Mouse (Mus musculus) thymus, adult 18-20 months (tissue): ENCODE data around the gene Hist1h2bn.
A peak's percentile ranks its signal among the peaks of the same experiment; 100 is the strongest.
"Not testable (repeated sequence)": the region's sequence is repeated elsewhere in the genome, so short reads cannot be mapped to it uniquely, and the experiment has no call there.

ENCODE experiments used
- DNase-seq, 2 experiments: peaks; one replicate each; pipeline ENCODE4 v3.0.0; 2022; ENCODE audit warnings: mixed read lengths in 2 of 2

The Hist1h2bn gene

GRCm38 (mm10) chr13:21782361-21783254 is 28.7 kb downstream of the Hist1h2bn start:
- peak in 1 of 2 experiments; percentile 46 for DNase-seq

- DNase-seq: peak; percentile 24 to 61
These were observed 29.3 kb downstream of the Hist1h2bn start, which contains the start of gene Hist1h3i for GRCm38 (mm10) chr13:21783255-21783617. Gene Hist1h3i (minus strand): TSS chr13:21783370.

DNA sequence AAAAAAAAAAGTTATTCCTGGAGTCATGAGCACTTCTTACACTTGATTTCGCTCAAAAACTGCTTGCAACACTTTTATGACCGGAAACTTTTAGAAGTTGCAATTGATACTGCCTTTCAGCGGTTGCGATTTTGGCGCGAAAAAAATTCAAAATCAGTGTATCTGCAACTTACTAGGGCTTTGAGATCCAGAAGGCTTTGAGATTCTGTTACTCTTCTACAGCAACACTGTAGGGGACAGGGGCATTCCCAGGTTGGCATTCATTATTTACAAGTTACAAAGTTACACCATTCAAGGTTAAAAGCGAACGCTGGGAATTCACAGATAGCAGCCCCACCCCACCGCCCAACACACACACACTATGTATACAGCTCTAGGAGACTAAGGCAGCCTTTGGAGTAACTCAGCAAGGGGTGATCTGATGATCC is 29.8 kb downstream of the Hist1h2bn start:
- peak in 1 of 2 experiments; percentile 32 for DNase-seq

- no peak for DNase-seq
These were observed 30.4 kb downstream of the Hist1h2bn start for GRCm38 (mm10) chr13:21784311-21784710.

GRCm38 (mm10) chr13:21786189-21786898 is 32.4 kb downstream of the Hist1h2bn start:
- no peak for DNase-seq

DNA sequence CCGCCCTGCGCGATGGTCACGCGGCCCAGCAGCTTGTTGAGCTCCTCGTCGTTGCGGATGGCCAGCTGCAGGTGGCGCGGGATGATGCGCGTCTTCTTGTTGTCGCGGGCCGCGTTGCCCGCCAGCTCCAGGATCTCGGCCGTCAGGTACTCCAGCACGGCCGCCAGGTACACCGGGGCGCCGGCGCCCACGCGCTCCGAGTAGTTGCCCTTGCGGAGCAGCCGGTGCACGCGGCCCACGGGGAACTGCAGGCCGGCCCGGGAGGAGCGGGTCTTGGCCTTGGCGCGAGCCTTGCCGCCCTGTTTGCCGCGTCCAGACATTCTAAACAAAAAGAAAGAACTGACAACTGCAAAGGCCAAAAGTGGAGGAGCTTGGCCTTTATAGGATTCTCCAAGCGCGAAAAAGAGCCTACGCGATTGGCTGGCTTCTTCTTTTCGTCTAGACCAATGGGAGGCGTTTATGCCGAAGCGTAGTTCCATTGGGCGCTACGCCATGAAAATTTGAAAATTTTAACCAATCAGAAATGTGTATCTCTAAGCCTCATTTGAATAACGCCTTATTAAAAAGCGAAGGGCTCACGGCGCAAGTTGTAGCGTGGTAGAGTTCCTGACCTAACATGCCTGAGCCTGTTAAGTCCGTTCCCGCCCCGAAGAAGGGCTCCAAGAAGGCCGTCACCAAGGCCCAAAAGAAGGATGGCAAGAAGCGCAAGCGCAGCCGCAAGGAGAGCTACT is 33.1 kb downstream of the Hist1h2bn start, which contains the start of the genes Hist1h2an and Hist1h2bp:
Gene Hist1h2an (minus strand): TSS at position 320 of the 731 bp plus-strand sequence.
Gene Hist1h2bp (plus strand): TSS at position 563 of the 731 bp plus-strand sequence.
- peak; percentile 71 to 91 for DNase-seq

DNA sequence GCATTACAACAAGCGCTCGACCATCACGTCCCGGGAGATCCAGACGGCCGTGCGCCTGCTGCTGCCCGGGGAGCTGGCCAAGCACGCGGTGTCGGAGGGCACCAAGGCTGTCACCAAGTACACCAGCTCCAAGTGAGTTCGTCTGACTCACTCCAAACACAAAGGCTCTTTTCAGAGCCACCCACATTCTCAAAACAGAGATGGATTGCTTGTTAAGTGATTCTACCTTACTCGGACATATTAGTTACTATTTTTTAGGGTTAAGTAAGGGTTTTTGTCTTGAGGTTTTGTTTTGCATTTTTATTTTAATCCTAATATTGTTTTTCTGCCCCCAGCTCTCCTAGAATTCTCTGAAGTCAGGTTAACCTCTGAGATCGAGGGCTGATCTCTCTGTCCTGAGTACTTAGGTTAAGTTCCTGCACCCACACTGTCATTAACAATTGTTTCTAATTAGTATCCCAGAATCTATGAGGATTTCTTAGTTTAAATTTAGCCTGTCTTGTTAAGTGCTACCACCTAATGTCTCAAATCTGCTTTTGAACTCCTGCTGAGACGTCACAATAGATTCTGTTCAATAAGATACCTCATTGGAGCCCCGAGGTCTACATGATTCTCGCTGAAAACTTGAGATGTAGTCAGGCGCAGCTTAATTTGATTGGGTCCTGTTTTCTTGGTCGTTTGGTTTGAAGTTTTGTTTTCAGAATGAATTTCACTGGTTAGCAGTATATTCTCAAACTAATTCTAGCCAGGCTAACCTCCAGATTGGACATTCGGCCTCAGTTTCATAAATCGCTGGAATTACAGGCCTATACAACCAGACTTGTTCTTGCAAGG is 34.1 kb downstream of the Hist1h2bn start:
- DNase-seq: no peak

DNA sequence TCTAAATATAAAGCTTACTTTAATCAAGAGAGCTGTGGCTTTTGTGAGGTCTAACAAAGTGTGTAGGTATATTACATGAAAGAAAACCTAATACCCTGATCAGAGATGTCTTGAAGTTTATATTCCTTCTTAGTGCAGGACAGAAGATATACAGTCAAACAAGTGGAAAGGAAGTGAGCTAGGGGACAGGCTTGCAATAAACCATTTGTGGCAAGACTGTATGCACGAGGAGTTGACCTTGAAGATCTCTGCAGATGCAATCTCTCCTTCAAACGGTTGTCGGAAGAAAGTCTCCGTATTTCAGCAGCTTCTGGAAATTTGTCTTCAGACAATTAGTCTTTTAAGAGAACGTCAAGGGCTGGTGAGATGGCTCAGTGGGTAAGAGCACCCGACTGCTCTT is 36.0 kb downstream of the Hist1h2bn start:
- DNase-seq: no peak

DNA sequence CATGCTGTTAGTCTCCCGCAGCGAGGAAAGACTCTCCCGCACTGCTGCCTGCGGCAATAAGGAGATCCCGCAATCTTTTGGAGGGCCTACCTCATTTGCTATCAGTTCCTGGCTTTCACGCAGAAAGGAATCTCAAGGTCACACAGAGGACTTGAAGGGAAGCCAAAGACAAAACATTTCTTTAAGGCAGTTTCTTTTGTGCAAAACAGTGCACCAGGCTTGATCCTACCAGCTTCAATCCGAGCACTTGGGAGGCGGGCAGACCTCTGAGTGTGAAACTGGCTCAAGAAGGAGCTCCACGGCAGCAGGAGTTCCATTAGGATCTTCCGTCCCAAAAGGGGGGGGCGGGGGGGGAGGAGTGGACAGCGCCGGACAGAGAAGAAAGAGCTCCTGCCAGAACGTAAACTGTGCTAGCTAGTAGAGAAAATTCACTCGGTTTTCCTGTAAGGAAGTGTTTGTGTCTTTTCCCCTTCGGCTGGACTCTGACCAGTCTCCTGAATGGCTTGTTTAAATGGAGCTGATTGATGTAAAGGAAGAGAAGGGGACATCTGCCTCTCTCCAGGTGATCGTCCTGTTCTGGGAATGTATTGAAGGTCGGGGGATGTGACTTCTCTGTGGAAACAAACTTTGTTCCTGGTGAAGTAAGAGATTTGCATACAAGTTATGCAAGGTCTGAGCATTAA is 36.8 kb downstream of the Hist1h2bn start:
- DNase-seq: no peak

DNA sequence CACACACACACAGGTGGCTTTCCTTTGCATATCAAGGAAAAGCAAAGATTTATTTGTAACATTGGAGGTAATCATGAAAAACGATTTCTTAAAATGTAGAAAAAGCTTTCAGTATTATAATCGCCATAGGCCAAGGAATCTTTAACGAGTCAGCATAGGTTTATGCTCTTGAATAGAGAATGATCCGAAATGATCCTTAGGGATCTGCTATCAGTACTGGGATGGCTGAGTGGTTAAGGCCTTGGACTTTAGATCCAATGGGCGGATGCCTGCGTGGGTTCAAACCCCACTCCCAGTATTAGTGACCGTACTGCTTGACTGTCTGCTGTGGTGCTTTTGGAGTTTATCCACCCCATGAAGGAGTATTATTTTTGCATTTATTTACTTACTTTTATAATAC is 41.7 kb downstream of the Hist1h2bn start:
- no peak for DNase-seq

DNA sequence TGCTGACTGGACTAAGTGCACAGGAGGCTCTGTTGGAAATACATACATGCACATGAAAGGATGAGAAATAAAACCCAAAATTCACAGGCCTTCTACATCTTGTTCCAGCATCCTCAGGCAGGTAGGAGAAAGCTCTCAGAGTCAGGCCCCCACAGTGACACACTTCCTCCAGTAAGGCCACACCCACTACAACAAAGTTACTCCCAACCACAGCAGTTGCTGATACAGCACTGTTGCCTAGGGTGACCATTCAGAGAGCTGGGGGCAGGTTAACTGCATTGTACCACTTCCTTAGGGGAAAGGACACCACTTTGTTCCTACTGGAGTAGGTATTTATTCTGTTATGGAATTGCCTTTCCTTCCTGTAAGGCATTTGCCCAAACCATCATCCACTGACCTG is 43.2 kb downstream of the Hist1h2bn start:
- not testable (repeated sequence) for DNase-seq

GRCm38 (mm10) chr13:21803058-21803457 is 49.1 kb downstream of the Hist1h2bn start:
- DNase-seq: not testable (repeated sequence)
